Mouse (Mus musculus): Measurements from ENCODE around the gene Mgst2. TPM values are rescaled to one million over a fixed set of nuclear protein-coding genes. Genes with fewer than 3 reads are reported as not detected.

The Mgst2 gene
- polyA plus RNA-seq, 1 experiment from 2014 or later, result 0.58 TPM

GRCm38 (mm10) chr3:51714469-51714868 is 54.3 kb downstream of the Mgst2 start:
- no peak overlapping the region for H3K9ac ChIP-seq (ENCODE audit: low read length)
- ATAC-seq (ENCODE audit: insufficient read depth, low FRiP score, low TSS enrichment) (no peak), DNase-seq (ENCODE audit: low spot score) (no peak)
- H3K4me1 ChIP-seq (ENCODE audit: control insufficient read depth, insufficient read depth, low read length), result 0 out of 2 replicates have a peak, but pooled peaks cover 10% of the 10 kb centered on the region
- H3K4me3 ChIP-seq (ENCODE audit: low read depth, low read length), result no peak overlapping the region
- 69% methylated on average over 5 of the region's 5 CpGs for WGBS
- H3K36me3 ChIP-seq (ENCODE audit: control insufficient read depth, insufficient read depth, low read length), result no peaks in the 10 kb centered on the region
- no peaks in the 10 kb centered on the region for H3K9me3 ChIP-seq (ENCODE audit: control insufficient read depth, low read length)
- no peak overlapping the region for H3K4me2 ChIP-seq (ENCODE audit: low read depth)
- no peaks in the 10 kb centered on the region for H3K27me3 ChIP-seq (ENCODE audit: control insufficient read depth, insufficient read depth, low read length)
- H3K27ac ChIP-seq (ENCODE audit: low read depth, low read length), result no peak overlapping the region

- Histone ChIP-seq H3K4me2 (ENCODE audit: low read depth) (no peak overlapping the region), H3K27ac (ENCODE audit: low read depth, low read length) (no peak overlapping the region), H3K9ac (ENCODE audit: low read length) (no peak overlapping the region), H3K9me3 (ENCODE audit: control insufficient read depth, low read length) (no peaks in the 10 kb centered on the region), H3K27me3 (ENCODE audit: control insufficient read depth, insufficient read depth, low read length) (no peaks in the 10 kb centered on the region), H3K4me1 (ENCODE audit: control insufficient read depth, insufficient read depth, low read length) (0 out of 2 replicates have a peak, but pooled peaks cover 10% of the 10 kb centered on the region), H3K36me3 (ENCODE audit: control insufficient read depth, insufficient read depth, low read length) (no peaks in the 10 kb centered on the region), H3K4me3 (ENCODE audit: low read depth, low read length) (no peak overlapping the region)
- WGBS, result 29% methylated on average over 3 of the region's 3 CpGs
- DNase-seq (ENCODE audit: low spot score), result no peak
- no peak for ATAC-seq (ENCODE audit: insufficient read depth, low FRiP score, low TSS enrichment)
Observed at GRCm38 (mm10) chr3:51717455-51717854, 57.3 kb downstream of the Mgst2 start.

DNA sequence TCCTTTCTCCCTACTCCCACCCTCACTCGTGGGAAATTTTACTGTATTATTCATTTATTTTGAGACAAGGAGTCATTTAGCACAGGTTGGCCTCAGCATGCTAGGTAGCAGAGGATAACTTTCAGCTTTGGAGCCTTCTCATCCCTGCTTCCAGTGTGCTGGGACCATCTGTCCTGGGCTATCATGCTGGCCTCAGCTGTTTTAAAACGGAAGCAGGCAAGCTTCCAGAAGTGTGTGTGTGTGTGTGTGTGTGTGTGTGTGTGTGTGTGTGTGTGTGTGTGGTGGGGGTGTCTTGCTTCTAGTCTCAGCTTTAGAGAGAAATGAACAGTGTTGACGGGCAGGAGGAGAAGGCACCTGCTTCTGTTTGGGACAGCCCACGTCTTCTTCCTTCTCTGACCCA is 57.7 kb downstream of the Mgst2 start:
- H3K4me3 ChIP-seq (ENCODE audit: low read depth, low read length), result no peak overlapping the region
- DNase-seq (ENCODE audit: low spot score), result no peak
- H3K27me3 ChIP-seq (ENCODE audit: control insufficient read depth, insufficient read depth, low read length), result no peaks in the 10 kb centered on the region
- H3K27ac ChIP-seq (ENCODE audit: low read depth, low read length), result no peak overlapping the region
- ATAC-seq (ENCODE audit: insufficient read depth, low FRiP score, low TSS enrichment), result no peak
- 63% methylated on average over 4 of the region's 4 CpGs for WGBS
- no peaks in the 10 kb centered on the region for H3K36me3 ChIP-seq (ENCODE audit: control insufficient read depth, insufficient read depth, low read length)
- H3K9ac ChIP-seq (ENCODE audit: low read length), result no peak overlapping the region
- no peak overlapping the region for H3K4me2 ChIP-seq (ENCODE audit: low read depth)
- H3K9me3 ChIP-seq (ENCODE audit: control insufficient read depth, low read length), result no peaks in the 10 kb centered on the region
- 0 out of 2 replicates have a peak, but pooled peaks cover 10% of the 10 kb centered on the region for H3K4me1 ChIP-seq (ENCODE audit: control insufficient read depth, insufficient read depth, low read length)

DNA sequence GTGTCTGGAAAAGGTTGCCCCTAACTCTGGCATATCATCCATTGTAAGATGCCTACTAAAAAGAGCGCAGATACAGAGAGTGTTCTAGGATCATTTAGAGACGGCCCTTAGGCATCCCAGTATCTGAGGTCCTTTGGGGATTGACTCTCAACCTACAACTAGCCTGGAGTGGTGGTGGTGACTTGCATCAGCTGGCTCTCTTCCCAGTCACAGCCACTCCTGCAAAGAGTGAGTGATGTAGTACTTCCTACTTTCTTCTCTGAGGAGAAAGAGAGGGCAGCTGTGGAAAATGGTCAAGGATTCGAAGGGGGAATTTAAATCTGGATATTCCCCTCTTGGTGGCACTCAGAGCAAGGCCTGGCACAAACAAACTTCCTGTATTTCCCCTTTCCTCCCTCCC is 59.2 kb downstream of the Mgst2 start:
- Histone ChIP-seq H3K4me1 (ENCODE audit: control insufficient read depth, insufficient read depth, low read length) (0 out of 2 replicates have a peak, but pooled peaks cover 10% of the 10 kb centered on the region), H3K9me3 (ENCODE audit: control insufficient read depth, low read length) (no peaks in the 10 kb centered on the region), H3K27me3 (ENCODE audit: control insufficient read depth, insufficient read depth, low read length) (no peaks in the 10 kb centered on the region), H3K4me3 (ENCODE audit: low read depth, low read length) (no peak overlapping the region), H3K27ac (ENCODE audit: low read depth, low read length) (no peak overlapping the region), H3K4me2 (ENCODE audit: low read depth) (no peak overlapping the region), H3K9ac (ENCODE audit: low read length) (no peak overlapping the region), H3K36me3 (ENCODE audit: control insufficient read depth, insufficient read depth, low read length) (no peaks in the 10 kb centered on the region)
- ATAC-seq (ENCODE audit: insufficient read depth, low FRiP score, low TSS enrichment), result no peak
- no peak for DNase-seq (ENCODE audit: low spot score)
- 87% methylated on average over 3 of the region's 3 CpGs for WGBS

GRCm38 (mm10) chr3:51719982-51720381 is 59.8 kb downstream of the Mgst2 start:
- no peak overlapping the region for H3K9ac ChIP-seq (ENCODE audit: low read length)
- 90% methylated on average over 1 of the region's 1 CpGs for WGBS
- no peak overlapping the region for H3K4me3 ChIP-seq (ENCODE audit: low read depth, low read length)
- 0 out of 2 replicates have a peak, but pooled peaks cover 6% of the 10 kb centered on the region for H3K4me1 ChIP-seq (ENCODE audit: control insufficient read depth, insufficient read depth, low read length)
- H3K27ac ChIP-seq (ENCODE audit: low read depth, low read length), result no peak overlapping the region
- no peak for DNase-seq (ENCODE audit: low spot score)
- no peak overlapping the region for H3K4me2 ChIP-seq (ENCODE audit: low read depth)
- no peak for ATAC-seq (ENCODE audit: insufficient read depth, low FRiP score, low TSS enrichment)
- H3K9me3 ChIP-seq (ENCODE audit: control insufficient read depth, low read length), result no peaks in the 10 kb centered on the region
- no peaks in the 10 kb centered on the region for H3K36me3 ChIP-seq (ENCODE audit: control insufficient read depth, insufficient read depth, low read length)
- no peaks in the 10 kb centered on the region for H3K27me3 ChIP-seq (ENCODE audit: control insufficient read depth, insufficient read depth, low read length)

- Histone ChIP-seq H3K4me1 (ENCODE audit: control insufficient read depth, insufficient read depth, low read length) (no peaks in the 10 kb centered on the region), H3K9me3 (ENCODE audit: control insufficient read depth, low read length) (no peaks in the 10 kb centered on the region), H3K9ac (ENCODE audit: low read length) (no peak overlapping the region), H3K27ac (ENCODE audit: low read depth, low read length) (no peak overlapping the region), H3K4me3 (ENCODE audit: low read depth, low read length) (no peak overlapping the region), H3K27me3 (ENCODE audit: control insufficient read depth, insufficient read depth, low read length) (no peaks in the 10 kb centered on the region), H3K4me2 (ENCODE audit: low read depth) (no peak overlapping the region), H3K36me3 (ENCODE audit: control insufficient read depth, insufficient read depth, low read length) (no peaks in the 10 kb centered on the region)
- DNase-seq (ENCODE audit: low spot score) (no peak), ATAC-seq (ENCODE audit: insufficient read depth, low FRiP score, low TSS enrichment) (no peak)
- WGBS, result 90% methylated on average over 6 of the region's 6 CpGs
Observed at GRCm38 (mm10) chr3:51726257-51726656, 66.1 kb downstream of the Mgst2 start.

DNA sequence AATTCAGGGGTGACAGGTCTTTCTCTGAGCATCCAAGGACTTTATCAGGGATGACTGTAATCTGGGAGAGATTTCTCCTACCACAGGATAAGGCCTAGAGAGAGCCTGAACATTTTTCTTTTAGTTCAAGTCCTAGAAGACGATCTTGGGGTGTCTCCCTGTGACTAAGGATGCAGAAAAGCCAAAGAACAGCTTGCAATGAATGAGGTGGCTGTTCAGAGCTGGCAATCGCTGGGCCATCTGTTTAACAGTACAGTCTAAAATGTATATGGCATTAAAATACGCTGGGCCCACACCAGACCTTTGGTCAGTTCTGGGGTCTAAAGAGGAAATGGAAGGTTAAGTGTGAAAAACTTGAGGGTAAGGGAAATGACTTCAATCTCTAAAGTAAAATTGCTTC is 67.3 kb downstream of the Mgst2 start:
- H3K27me3 ChIP-seq (ENCODE audit: control insufficient read depth, insufficient read depth, low read length), result no peaks in the 10 kb centered on the region
- ATAC-seq (ENCODE audit: insufficient read depth, low FRiP score, low TSS enrichment), result no peak
- 72% methylated on average over 3 of the region's 3 CpGs for WGBS
- no peaks in the 10 kb centered on the region for H3K9me3 ChIP-seq (ENCODE audit: control insufficient read depth, low read length)
- H3K9ac ChIP-seq (ENCODE audit: low read length), result no peak overlapping the region
- H3K4me3 ChIP-seq (ENCODE audit: low read depth, low read length), result no peak overlapping the region
- peak overlapping the region; percentile 46; the same call in 1 of the 2 replicates for H3K27ac ChIP-seq (ENCODE audit: low read depth, low read length)
- no peaks in the 10 kb centered on the region for H3K36me3 ChIP-seq (ENCODE audit: control insufficient read depth, insufficient read depth, low read length)
- no peak for DNase-seq (ENCODE audit: low spot score)
- no peak overlapping the region for H3K4me2 ChIP-seq (ENCODE audit: low read depth)
- H3K4me1 ChIP-seq (ENCODE audit: control insufficient read depth, insufficient read depth, low read length), result no peaks in the 10 kb centered on the region

DNA sequence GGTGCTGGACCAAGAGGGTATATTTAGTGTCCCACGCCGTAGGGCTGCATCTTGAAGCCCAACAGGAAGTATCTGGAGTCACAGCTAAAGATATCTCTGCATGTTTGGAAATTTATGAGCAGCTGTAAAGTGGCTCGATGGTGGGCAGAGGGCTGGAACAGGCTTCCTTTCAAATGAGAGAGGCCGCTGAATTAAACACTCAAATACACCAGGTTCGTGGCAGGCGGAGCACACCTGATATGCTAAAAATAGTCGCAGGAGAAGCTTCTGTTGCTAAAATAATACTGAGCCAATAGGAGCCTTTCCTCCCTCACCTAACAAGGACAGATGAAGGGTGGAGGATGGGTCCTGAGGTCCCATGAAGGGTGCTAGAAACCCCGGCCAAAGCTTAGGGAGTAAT is 67.8 kb downstream of the Mgst2 start:
- H3K9me3 ChIP-seq (ENCODE audit: control insufficient read depth, low read length), result no peaks in the 10 kb centered on the region
- H3K27me3 ChIP-seq (ENCODE audit: control insufficient read depth, insufficient read depth, low read length), result no peaks in the 10 kb centered on the region
- ATAC-seq (ENCODE audit: insufficient read depth, low FRiP score, low TSS enrichment), result no peak
- 66% methylated on average over 8 of the region's 8 CpGs for WGBS
- H3K4me2 ChIP-seq (ENCODE audit: low read depth), result no peak overlapping the region
- no peak overlapping the region for H3K9ac ChIP-seq (ENCODE audit: low read length)
- H3K27ac ChIP-seq (ENCODE audit: low read depth, low read length), result peak overlapping the region; percentile 46; the same call in 1 of the 2 replicates
- no peak for DNase-seq (ENCODE audit: low spot score)
- no peaks in the 10 kb centered on the region for H3K4me1 ChIP-seq (ENCODE audit: control insufficient read depth, insufficient read depth, low read length)
- H3K36me3 ChIP-seq (ENCODE audit: control insufficient read depth, insufficient read depth, low read length), result no peaks in the 10 kb centered on the region
- H3K4me3 ChIP-seq (ENCODE audit: low read depth, low read length), result no peak overlapping the region

DNA sequence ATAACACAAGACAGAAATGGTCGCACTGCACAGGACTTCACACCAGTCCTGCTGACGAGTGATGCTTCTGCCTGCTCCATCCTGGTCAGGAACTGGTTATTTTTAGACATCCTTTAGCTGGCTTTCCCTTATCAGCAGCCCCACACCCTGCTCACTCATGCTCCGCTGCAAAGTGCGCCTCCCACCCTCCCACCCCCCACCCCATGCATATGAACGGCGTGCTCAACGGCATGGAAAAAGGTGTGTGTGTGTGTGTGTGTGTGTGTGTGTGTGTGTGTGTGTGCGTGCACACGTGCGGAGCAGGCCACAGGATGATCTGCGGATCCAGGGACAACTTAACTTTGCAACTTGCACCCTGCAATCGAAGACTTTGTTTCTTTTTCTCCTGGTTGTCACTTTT is 68.3 kb downstream of the Mgst2 start:
- 84% methylated on average over 12 of the region's 12 CpGs for WGBS
- Histone ChIP-seq H3K27me3 (ENCODE audit: control insufficient read depth, insufficient read depth, low read length) (no peaks in the 10 kb centered on the region), H3K4me3 (ENCODE audit: low read depth, low read length) (no peak overlapping the region), H3K27ac (ENCODE audit: low read depth, low read length) (no peak overlapping the region), H3K9ac (ENCODE audit: low read length) (no peak overlapping the region), H3K4me1 (ENCODE audit: control insufficient read depth, insufficient read depth, low read length) (no peaks in the 10 kb centered on the region), H3K9me3 (ENCODE audit: control insufficient read depth, low read length) (no peaks in the 10 kb centered on the region), H3K36me3 (ENCODE audit: control insufficient read depth, insufficient read depth, low read length) (no peaks in the 10 kb centered on the region), H3K4me2 (ENCODE audit: low read depth) (no peak overlapping the region)
- DNase-seq (ENCODE audit: low spot score) (no peak), ATAC-seq (ENCODE audit: insufficient read depth, low FRiP score, low TSS enrichment) (no peak)

All from neural tube, embryonic 11.5 days (tissue).